Mouse (Mus musculus) midbrain, embryonic 11.5 days (tissue): ENCODE data around the gene Cdhr3. TPM values are rescaled to one million over a fixed set of nuclear protein-coding genes. Genes with fewer than 3 reads are reported as not detected.

Source experiments
- ATAC-seq: fragments of 200-750 bp; cut with Nextera tagmentation; 2 replicates; pipeline ENCODE4 v1.8.0; 2017; ENCODE audit warnings: moderate TSS enrichment, moderate library complexity; ENCODE audit not compliant: low FRiP score
- DNase-seq: peaks from one replicate; pipeline ENCODE4 v3.0.0; 2015; ENCODE audit warnings: low spot score; ENCODE audit errors: missing footprints
- H3K27ac ChIP-seq: fragments of 300-500 bp; sonication (generic); 2 replicates; pipeline ENCODE4 v1.5.1; 2014; ENCODE audit warnings: low read depth, low read length
- H3K27me3 ChIP-seq: fragments of 300-500 bp; sonication (generic); 2 replicates; pipeline ENCODE4 v1.6.1; 2014; ENCODE audit warnings: mild to moderate bottlenecking, low read length, moderate library complexity, mixed read lengths; ENCODE audit not compliant: control insufficient read depth, insufficient read depth
- H3K36me3 ChIP-seq: fragments of 300-500 bp; sonication (generic); 2 replicates; pipeline ENCODE4 v1.6.1; 2014; ENCODE audit warnings: mild to moderate bottlenecking, low read length, moderate library complexity, mixed read lengths; ENCODE audit not compliant: control insufficient read depth, insufficient read depth
- H3K4me1 ChIP-seq: fragments of 300-500 bp; sonication (generic); 2 replicates; pipeline ENCODE4 v1.6.1; 2014; ENCODE audit warnings: low read length; ENCODE audit not compliant: control insufficient read depth, insufficient read depth
- H3K4me2 ChIP-seq: fragments of 300-500 bp; sonication (generic); 2 replicates; pipeline ENCODE4 v1.6.1; 2014; ENCODE audit warnings: mild to moderate bottlenecking, moderate library complexity
- H3K4me3 ChIP-seq: fragments of 300-500 bp; sonication (generic); 2 replicates; pipeline ENCODE4 v1.5.1; 2014; ENCODE audit warnings: low read depth, low read length
- H3K9ac ChIP-seq: fragments of 300-500 bp; sonication (generic); 2 replicates; pipeline ENCODE4 v1.6.1; 2014; ENCODE audit warnings: low read length
- H3K9me3 ChIP-seq: fragments of 300-500 bp; sonication (generic); 2 replicates; pipeline ENCODE4 v1.6.1; 2016; ENCODE audit warnings: low read length; ENCODE audit not compliant: control insufficient read depth
- WGBS: fragments of 180-500 bp; shearing (Covaris S2); extraction: QIAGEN DNeasy Blood & Tissue Kit; methylation state at CpG from one replicate; pipeline ENCODE4 v1.1.7; 2014; 5-methylcytosine and 5-hydroxymethylcytosine counted together
- polyA plus RNA-seq: library from polyadenylated mRNA; unstranded; fragments of >200 nt; fragmentation: Nextera tagmentation; extraction: Ambion mirVana; gene quantifications from 2 replicates; pipeline ENCODE4 v1.2.1, GENCODE M21; 2014

Cdhr3 gene
- polyA plus RNA-seq, 1 experiment from 2014 or later, result not detected

DNA sequence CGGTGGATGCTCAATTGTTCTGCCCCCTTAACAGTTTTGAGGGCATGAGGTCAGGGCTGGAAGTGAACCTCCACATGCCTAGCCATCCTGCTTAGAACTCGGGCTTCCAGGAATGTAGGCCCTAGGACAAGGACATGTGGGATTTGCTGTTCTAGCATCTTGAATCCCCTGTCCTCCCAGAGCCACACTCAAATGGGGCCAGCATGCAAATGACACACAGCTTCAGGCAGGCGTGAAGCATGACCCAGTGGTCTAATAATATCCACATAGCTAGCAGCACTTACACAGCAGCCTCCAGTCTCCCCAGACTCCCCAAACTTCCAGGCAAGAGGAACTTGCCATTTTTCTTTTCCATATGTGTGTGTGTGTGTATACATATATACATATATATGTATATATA is 3.3 kb upstream of the Cdhr3 start:
- H3K9me3 ChIP-seq, result no peaks in the 10 kb centered on the region
- WGBS, result 75% methylated on average over 3 of the region's 3 CpGs
- H3K4me2 ChIP-seq, result no peak overlapping the region
- H3K9ac ChIP-seq, result no peak overlapping the region
- DNase-seq (no peak), ATAC-seq (no peak)
- no peaks in the 10 kb centered on the region for H3K27me3 ChIP-seq
- H3K4me3 ChIP-seq, result no peak overlapping the region
- no peaks in the 10 kb centered on the region for H3K4me1 ChIP-seq
- H3K27ac ChIP-seq, result no peak overlapping the region
- H3K36me3 ChIP-seq, result no peaks in the 10 kb centered on the region

GRCm38 (mm10) chr12:33092196-33092595 is 479 bp downstream of the Cdhr3 start:
- ATAC-seq, result no peak
- no peak for DNase-seq
- WGBS, result 86% methylated on average over 2 of the region's 2 CpGs
- no peak overlapping the region for H3K4me3 ChIP-seq
- no peak overlapping the region for H3K27ac ChIP-seq
- H3K4me2 ChIP-seq, result no peak overlapping the region
- H3K27me3 ChIP-seq, result no peaks in the 10 kb centered on the region
- H3K9me3 ChIP-seq, result no peaks in the 10 kb centered on the region
- no peaks in the 10 kb centered on the region for H3K36me3 ChIP-seq
- H3K9ac ChIP-seq, result no peak overlapping the region
- H3K4me1 ChIP-seq, result no peaks in the 10 kb centered on the region

DNA sequence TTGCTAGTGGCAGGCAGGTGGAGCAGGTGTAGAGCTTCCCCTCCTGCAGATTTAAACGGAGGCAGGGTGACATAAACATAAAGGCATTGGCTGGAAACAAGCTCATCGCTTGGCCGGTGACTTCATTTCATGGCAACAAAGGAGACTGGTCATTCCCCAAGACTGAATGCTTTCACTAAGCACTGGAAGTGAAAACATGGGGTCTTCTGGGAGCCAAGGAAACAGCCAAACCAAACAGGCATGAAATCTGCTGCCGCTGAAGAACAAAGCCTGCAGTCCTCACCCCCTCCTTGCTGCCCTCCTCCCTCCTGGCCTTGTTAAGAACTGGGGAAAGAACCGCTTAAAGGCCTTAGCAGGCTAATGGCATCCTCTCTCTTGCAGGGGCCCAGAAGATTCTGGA is 6.5 kb downstream of the Cdhr3 start:
- no peak for DNase-seq
- Histone ChIP-seq H3K4me3 (no peak overlapping the region), H3K36me3 (no peaks in the 10 kb centered on the region), H3K4me2 (no peak overlapping the region), H3K4me1 (peaks cover 12% of the 10 kb centered on the region), H3K9ac (no peak overlapping the region; the same call in 1 of the 2 replicates), H3K27ac (peak overlapping the region; percentile 8; the same call in 1 of the 2 replicates), H3K9me3 (no peaks in the 10 kb centered on the region), H3K27me3 (no peaks in the 10 kb centered on the region)
- whole genome bisulfite sequencing, result 11% methylated on average over 5 of the region's 5 CpGs
- peak; percentile 68 for ATAC-seq

GRCm38 (mm10) chr12:33084683-33085082 is 8.0 kb downstream of the Cdhr3 start:
- DNase-seq, result no peak
- no peaks in the 10 kb centered on the region for H3K9me3 ChIP-seq
- H3K4me1 ChIP-seq, result peaks cover 12% of the 10 kb centered on the region
- no peak overlapping the region for H3K9ac ChIP-seq
- no peaks in the 10 kb centered on the region for H3K27me3 ChIP-seq
- H3K4me2 ChIP-seq, result no peak overlapping the region
- H3K36me3 ChIP-seq, result no peaks in the 10 kb centered on the region
- no peak for ATAC-seq
- no peak overlapping the region for H3K4me3 ChIP-seq
- no peak overlapping the region for H3K27ac ChIP-seq
- 34% methylated on average over 2 of the region's 2 CpGs for WGBS

- ATAC-seq (no peak), DNase-seq (no peak)
- Histone ChIP-seq H3K4me1 (peaks cover 12% of the 10 kb centered on the region), H3K27me3 (no peaks in the 10 kb centered on the region), H3K4me3 (no peak overlapping the region), H3K9ac (no peak overlapping the region), H3K4me2 (no peak overlapping the region), H3K27ac (no peak overlapping the region), H3K9me3 (no peaks in the 10 kb centered on the region), H3K36me3 (no peaks in the 10 kb centered on the region)
- WGBS, result 87% methylated on average over 5 of the region's 5 CpGs
Measured at GRCm38 (mm10) chr12:33083362-33083761, 9.3 kb downstream of the Cdhr3 start.

GRCm38 (mm10) chr12:33076309-33076708 is 16.4 kb downstream of the Cdhr3 start:
- H3K36me3 ChIP-seq, result no peaks in the 10 kb centered on the region
- ATAC-seq (no peak), DNase-seq (no peak)
- H3K4me3 ChIP-seq, result no peak overlapping the region
- no peaks in the 10 kb centered on the region for H3K27me3 ChIP-seq
- H3K27ac ChIP-seq, result no peak overlapping the region
- H3K4me1 ChIP-seq, result peaks cover 21% of the 10 kb centered on the region
- WGBS, result 72% methylated on average over 3 of the region's 3 CpGs
- H3K9ac ChIP-seq, result no peak overlapping the region
- H3K9me3 ChIP-seq, result no peaks in the 10 kb centered on the region
- no peak overlapping the region for H3K4me2 ChIP-seq

DNA sequence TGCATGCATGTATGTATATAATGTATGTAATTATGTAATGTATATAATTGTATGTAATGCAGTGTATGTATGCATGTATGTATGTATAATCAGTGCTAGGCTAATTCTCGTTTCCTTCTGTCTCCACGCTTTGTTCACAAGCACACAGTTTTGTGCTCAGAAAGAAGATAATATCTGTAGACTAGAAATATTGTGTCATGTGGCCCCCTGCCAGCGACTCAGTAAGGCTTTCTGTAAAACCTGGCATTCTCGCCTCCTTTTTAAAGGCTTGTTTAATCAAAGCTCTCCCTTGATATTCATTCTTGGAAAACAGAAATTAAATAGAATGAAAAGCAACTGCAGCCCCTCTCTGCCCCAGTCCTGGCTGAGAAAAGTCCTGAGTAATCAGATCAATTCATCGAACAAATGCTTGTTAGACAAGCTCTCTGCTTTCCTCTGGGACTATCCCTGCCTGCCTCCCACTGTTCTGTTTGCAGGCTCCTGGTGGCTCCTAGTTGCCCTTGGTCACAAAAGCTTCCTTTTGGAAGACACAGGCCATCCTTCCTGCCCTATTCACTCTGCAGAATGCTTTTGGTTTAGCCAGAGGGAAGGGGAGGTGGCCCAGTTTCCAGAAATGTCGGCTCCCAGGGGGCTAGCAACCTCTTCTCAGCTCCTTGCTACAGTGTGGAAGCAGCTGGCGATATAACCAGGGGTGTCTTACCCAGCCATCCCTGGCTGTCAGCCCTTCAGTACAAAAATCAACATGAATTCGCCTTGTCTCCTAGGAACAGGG is 20.6 kb downstream of the Cdhr3 start:
- Histone ChIP-seq H3K4me3 (no peak overlapping the region), H3K9me3 (no peaks in the 10 kb centered on the region), H3K36me3 (no peaks in the 10 kb centered on the region), H3K4me1 (peaks cover 21% of the 10 kb centered on the region), H3K9ac (no peak overlapping the region), H3K27ac (peak overlapping the region; percentile 40; the same call in 1 of the 2 replicates), H3K27me3 (no peaks in the 10 kb centered on the region), H3K4me2 (no peak overlapping the region)
- peak; percentile 78 for ATAC-seq
- WGBS, result 42% methylated on average over 8 of the region's 8 CpGs
- DNase-seq, result peak; percentile 88

- Histone ChIP-seq H3K36me3 (no peaks in the 10 kb centered on the region), H3K4me1 (peaks cover 21% of the 10 kb centered on the region), H3K27ac (no peak overlapping the region), H3K27me3 (no peaks in the 10 kb centered on the region), H3K4me2 (no peak overlapping the region), H3K9ac (no peak overlapping the region), H3K9me3 (no peaks in the 10 kb centered on the region), H3K4me3 (no peak overlapping the region)
- DNase-seq (no peak), ATAC-seq (no peak)
- WGBS, result 85% methylated on average over 2 of the region's 2 CpGs
Measured at GRCm38 (mm10) chr12:33068977-33069376, 23.7 kb downstream of the Cdhr3 start.

- no peak overlapping the region for H3K9ac ChIP-seq
- no peaks in the 10 kb centered on the region for H3K9me3 ChIP-seq
- no peaks in the 10 kb centered on the region for H3K27me3 ChIP-seq
- no peaks in the 10 kb centered on the region for H3K36me3 ChIP-seq
- 63% methylated on average over 4 of the region's 4 CpGs for WGBS
- no peak overlapping the region for H3K27ac ChIP-seq
- no peaks in the 10 kb centered on the region; the same call in 1 of the 2 replicates for H3K4me1 ChIP-seq
- H3K4me2 ChIP-seq, result no peak overlapping the region
- no peak overlapping the region for H3K4me3 ChIP-seq
- DNase-seq (peak; percentile 81), ATAC-seq (no peak)
Measured at GRCm38 (mm10) chr12:33066355-33066754, 26.3 kb downstream of the Cdhr3 start.
